Mouse (Mus musculus) T-helper 1 cell (primary cell): ENCODE data around the gene Exoc6b.

Experiments
- in situ Hi-C: fragments of 300-600 bp; cut with MboI, MseI; formaldehyde crosslinking; loops from one replicate; pipeline ENCODE4 v1.15.1; 2025; ENCODE audit warnings: high pct_unique_total_duplicates

Exoc6b gene

DNA sequence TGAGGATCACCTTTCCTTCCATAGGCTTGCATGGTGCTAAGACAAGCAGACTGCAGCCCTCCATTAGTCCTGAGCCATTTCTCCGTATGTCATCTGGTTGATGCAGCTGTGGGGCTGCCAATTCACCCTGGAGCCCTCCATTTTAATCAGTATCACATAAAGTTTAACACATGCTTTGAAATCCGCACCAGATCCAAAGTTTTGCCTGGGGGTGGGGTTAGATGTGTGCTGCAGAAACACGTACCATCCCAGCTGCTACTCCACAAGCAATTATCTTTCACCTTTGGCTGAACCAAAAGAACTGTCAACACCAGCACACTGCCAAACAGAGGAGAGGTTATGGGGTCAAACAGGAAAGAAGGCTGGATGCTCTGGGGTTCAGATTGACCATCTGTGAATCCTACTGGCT, 92.7 kb downstream of the Exoc6b start:
- in situ Hi-C loops: no loop called here

DNA sequence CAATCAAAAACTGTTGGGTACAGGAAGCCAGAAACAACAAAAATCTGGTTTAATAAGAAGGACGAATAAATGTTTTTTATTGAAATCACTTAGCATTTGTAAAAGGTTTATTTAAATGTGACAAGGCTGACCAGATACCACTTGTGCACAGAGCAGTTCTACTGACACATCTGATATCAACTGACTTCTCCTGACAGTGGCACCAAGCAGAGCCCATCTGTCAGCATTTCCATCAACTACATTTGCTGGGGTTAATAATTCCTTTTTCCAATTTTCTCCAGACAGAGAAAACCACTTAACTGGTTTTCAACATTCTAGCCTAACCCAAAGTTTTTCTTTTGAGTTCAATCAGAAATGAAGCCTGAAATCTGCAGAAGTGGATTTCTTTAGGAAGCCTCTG, 100.8 kb downstream of the Exoc6b start:
- in situ Hi-C loops: no loop called here

DNA sequence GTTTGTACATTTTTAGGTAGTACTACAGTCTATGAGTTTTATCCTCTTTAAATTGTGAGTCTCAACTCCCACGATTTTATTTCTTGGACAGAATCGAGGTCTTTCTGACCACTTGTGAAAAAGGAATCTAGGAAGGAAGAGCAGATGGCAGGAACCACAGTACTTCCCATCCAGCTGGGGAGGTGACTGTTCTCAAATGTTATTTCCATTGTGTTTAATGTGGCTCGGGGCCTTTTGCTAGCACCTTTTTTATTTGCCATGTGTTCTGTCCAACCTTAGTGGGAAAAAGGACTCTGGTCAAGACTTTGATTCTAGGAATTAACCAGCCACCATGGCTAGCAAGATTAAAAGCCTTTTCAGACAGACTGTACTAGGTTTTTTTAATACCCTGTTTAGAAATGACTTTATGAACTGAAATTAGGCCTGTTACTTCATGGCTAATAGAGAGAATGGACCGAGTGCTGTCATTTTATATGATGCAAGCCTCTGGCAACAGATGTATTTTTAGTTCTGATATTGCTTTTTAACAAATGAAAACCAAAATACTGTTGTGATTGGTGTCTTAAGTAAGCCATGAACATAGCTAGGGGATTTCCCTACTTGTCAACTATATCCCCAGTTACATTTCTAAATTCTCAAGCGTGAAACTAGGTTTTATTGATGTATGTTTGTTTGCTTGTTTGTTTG, 104.4 kb downstream of the Exoc6b start:
- in situ Hi-C loops: no loop called here

DNA sequence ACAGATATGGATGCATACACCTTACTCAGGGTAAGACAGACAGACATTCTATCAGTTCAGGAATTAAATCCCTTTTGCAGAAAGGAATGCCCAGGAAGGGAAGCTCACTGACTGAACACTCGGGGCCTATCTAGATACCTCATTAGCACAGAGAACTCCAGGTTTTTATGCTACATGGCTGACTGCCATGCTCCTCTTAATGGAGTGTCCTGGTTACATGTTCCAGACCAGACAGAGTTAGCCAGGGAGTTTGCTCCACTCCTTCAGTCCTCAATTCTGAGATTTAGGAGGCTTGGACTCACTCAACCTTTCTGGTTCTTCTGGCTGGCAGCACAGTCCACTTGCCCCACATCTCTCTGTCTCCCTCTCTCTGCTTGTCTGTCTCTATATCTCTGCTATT, 106.3 kb downstream of the Exoc6b start:
- in situ Hi-C loops: no loop called here

DNA sequence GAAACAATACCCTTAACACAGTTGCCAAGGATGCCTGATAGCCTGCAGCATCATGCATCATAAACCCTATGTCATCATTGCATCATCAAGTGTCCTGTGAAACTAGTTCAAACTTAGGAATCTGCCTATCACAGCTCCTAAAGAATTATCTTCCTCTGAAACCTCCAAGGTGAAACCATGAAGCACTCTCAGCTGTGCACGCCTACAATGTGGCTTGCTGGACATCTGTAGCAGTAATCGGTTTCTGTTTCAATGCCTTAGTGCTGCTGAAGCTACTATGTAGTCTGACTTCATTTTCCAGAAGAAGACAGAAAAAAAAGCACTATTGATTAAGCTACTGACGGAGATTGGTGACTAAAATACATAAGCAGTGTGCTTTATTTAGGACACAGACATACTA, 107.5 kb downstream of the Exoc6b start:
- in situ Hi-C loops: no loop called here

DNA sequence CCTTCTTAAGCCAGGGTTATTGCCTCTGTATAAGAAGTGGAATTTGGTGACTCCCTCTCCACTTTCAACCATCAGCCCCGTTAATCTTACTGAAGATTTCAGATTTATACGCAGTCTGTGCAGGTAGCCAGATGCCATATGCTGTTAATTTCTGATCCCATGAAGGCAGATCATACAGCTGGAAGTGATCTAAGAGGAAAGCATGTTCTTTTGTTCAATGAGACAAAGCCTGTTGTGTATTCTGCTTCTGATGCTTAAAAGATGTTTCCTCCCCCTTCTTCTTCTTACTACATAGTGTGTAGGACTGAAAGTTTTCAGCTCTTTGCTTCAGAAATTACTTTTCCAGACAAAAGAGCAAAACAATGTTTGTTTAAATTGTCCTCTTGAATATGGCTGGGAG, 109.8 kb downstream of the Exoc6b start:
- in situ Hi-C loops: no loop called here

DNA sequence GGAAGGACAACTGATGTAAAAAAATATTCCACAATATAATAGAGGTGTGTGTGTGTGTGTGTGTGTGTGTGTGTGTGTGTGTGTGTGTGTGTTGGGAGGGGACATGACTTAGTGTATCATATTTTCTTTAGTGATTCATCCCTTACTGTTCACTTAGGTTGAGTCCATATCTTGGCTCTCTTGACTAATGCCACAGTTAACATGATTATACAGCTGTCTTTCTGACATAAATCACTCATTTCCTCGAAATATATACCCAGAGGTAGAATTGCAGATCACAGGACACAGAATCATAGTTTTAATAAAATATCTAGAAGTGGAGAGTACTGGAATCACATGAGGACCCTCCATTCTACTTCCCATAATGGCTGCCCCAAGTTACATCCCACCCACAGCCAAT, 117.7 kb downstream of the Exoc6b start:
- in situ Hi-C loops: no loop called here

DNA sequence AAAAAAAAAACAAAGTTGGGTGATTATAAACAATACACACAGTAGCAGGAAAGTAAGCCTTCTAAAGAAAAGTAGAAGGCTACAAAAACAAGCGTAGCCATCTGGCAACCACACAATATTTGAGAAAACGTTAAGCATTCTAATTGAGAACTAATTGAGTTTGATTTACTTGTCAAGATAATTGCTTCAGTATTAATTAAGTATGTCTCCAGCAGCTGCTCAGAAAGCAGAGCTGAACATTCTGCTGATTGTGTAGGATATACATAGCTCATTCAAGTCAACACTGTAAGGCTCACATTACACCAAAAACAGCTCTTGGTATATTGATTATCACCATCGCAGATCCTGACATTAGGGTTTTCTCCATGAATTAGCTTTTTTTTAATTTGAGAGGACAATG, 122.7 kb downstream of the Exoc6b start:
- in situ Hi-C loops: no loop called here

DNA sequence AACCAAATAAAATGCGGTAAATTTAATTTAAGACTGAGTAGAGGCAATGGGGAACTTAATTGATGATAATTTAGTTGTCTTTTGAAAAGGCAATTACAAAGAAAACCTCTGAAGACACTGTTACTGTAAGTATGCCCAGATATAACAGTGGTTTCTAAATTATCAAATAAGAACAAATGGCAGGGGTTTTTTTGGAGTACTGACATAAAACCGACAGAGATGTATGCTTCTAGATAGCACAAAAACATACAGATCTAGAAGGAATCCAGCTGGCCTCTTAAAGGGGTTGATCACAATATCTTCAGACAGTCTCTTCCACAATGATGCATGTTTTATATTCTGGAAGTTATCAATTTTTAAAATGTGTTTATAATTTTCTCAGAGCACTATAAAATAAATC, 123.2 kb downstream of the Exoc6b start:
- in situ Hi-C loops: no loop called here

DNA sequence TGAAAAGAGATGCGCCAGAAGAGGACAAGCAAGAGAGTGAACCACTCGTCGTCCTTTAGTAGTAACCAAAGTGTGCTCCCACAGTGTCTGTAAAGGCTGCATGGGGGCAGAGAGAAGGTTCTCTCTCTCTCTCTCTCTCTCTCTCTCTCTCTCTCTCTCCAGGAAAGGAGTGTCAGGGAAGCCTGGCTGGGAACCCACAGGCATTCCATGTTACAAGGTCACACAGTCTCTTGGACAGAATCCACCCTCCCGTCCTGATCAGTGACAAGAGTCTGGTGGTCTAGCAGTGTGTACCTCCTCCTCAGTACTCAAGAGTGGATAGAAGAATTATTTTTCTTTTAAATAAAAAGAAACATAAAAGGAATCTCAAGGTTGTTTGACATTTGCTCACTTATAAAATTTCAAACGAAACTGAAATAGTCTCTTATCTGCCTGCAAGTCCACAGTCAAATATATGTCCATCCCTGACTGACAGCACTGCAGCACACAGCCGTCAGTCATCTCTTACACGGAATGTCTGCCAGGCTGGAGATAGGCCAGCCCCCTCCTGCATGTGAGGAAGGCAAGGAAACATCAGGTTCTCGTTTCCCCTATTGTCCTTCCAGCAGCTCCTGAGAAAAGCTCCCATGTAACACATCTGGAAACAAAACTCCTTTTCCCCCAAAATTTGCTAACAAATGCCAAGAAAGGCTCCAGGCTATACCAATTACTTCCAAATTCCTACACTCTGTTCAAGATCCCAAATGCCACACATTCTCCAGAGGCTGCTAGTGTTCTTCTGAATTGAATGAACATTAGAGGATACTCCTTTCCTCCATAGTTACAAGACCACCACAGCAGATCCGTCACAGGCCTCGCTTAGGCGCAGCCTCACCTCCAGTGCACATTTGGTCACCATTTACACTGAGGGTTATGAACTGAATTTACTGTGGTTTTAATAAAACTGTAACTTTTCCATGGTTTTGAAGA, 136.1 kb downstream of the Exoc6b start:
- in situ Hi-C loops: no loop called here

DNA sequence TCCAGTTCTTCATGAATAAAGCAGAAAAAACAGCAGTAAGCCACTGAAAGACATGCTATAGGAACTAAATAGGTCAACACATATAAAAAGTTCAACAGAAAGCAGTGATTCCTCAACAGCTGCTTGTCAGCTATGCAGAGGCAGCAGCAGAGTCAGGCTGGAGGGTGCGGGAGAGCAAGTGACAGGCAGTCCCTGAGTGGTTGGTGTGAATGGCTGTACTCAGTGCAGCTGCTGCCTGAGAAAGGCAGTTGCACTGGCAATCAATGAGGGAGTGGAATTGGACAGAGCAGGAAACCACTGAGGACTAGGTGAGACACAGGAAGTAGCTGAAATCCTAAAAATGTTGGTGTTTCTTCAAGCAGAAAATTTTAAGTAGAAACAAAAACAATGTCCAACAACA, 138.3 kb downstream of the Exoc6b start:
- in situ Hi-C loops: no loop called here

DNA sequence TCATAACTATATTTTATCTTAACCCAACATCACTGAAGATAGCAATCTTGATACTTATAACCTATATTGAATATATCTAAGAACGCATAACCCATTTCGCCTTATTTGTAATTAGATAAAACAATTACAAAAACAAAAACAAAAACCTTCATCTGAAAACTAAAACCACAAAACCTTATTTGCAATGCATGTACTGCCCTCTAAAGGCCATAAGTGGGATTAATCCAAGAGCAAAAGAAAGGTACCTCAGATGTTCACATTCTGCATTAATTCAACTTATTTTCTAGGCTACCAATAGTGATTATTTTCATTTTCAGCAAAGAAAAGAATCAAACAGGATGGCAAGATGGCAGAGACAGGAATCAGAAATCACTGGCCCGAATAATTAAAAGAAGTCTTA, 143.2 kb downstream of the Exoc6b start:
- in situ Hi-C loops: no loop called here

DNA sequence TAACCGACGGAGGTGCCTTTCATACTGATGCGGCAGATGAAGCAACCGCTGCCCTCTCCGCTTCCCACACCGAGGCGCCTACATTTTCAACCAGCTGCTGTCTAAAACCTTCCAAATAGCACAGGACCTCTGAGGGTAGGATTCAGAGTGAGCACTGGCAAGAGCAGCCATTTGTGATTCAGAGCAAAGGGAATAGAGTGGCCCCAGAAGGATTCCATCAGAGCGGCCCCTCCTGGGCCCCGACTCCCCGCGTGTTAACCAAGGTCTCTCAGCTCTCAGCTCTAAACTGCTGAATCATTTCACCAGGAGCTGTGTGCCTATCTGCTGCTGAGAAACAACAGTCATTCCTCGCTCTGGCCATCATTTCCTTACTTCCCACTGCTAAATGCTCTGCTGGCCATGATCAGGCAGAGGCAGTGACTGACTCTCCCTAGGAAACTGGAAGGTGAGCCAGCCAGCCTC, 145.5 kb downstream of the Exoc6b start:
- in situ Hi-C loops: no loop called here

DNA sequence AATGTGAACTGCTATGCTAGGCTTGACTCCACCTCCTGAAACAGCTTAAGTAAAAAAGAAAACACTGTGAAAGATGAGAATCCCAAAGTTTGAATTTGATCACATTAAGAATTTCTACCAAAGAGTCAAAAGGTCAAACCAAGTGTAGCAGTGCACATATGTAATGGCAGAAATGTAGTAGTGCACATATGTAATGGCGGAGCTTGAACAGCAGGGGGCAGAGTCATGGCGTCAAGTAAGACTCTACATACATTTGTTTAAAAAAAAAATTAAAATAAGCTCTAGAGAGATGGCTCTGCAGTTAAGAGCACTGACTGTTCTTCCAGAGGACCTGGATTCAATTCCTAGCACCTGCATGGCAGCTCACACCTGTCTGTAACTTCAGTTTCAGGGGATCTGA, 153.0 kb downstream of the Exoc6b start:
- in situ Hi-C loops: no loop called here

DNA sequence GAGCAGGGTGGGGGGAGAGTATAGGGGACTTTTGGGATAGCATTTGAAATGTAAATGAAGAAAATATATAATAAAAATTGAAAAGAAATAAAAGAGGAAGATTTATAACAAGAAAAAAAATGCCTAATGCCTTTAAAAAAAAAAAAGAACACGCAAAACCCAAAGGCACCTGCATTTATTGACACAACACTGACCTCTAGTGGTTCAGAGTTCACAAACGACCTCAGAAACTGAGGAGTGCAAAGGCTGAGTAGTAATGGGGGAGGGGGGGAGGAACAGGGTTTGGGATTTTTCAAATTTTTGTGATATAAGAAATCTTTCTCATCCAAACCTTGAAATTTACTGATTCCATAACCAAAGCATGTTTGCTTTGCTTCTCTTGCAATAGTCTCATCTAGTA, 156.9 kb downstream of the Exoc6b start:
- in situ Hi-C loops: loop anchor here (5.0 kb wide), 3 partner anchors 100 to 500 kb away; no protein-coding TSS in a partner anchor

DNA sequence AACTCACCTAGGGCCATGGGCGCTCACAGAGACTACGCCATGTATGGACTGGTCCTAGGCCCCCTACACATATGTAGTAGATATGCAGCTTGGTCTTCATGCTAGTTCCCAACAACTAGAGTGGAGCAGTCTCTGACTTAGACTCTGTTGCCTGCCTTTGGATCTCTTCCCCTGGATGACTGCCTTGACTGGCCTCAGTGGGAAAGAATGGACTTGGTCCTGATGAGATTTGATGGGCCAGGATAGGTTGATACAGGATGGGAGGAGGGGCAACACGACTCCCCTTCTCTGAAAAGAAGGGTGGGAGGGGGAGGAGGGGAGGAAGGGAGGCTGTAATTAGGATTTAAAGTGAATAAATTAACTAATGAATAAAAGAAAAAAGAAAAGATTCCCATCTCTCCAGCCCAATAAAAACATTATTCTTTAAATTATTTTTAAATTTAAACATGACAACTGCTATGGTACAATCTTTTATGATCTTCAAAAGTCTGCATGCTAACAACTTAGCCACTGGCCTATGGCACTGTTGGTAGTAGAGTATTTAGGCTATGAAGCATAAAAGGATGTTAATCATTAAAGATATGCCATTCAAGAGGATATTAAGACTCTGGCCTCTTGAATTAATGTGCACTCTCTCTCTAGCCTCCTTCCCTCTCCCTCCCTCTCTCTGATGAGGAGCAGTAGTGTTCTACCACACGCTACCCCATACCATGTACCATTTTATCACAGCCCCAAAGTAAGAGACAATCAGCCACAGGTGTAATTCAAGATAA, 170.1 kb downstream of the Exoc6b start:
- in situ Hi-C loops: no loop called here

DNA sequence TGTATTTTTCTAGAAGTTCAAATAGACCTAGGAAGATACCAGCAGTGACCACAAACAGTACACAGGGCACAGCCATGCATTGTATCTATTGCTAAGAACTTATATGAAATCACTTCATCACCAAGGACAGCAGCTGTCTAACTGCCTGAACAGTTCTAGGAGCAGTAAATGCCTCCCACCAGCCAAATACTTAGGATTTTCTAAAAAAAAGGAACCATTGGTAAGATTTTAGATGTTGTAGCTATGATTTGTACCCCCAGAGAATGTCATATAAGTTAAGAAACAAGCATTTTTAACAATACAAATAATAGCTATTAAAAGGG, 175.6 kb downstream of the Exoc6b start:
- in situ Hi-C loops: no loop called here

DNA sequence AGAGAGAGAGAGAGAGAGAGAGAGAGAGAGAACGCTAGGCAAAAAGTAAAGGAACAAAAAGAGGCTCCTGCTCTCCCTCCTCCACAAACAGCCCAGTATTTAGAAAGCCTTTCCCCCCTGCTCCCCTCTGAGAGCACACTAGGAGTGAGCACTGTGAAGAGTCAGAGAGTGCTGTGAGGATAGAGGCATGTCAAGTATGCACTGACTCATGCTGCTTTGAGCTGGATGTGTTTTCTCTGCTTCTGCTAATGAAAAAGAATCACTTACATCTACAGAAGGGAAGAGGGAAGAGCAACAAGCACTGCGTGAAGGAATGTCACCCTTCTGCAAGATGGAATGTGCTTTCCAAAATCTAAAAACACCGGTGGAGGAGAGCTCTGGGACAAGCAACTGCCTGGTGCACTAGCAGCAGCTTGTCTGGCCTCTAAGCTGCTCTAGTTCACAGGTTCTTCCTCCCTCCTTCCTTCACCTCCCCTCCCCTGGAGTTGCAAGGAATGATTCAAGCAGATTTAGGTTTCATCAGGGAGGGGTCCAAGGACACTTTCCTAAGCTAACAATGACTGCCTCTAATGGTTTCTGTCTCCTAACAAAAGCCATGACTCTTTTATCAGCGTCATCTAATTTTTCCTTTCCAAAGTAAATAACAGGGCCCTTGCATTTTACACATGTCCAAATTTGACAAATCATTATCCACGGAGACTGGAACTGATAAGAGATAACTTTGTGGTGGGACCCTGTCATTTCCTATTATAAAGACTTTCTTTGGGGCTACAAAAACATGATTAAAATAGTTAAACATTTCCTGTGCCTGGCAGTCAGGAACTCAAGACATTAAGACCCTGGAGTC, 176.2 kb downstream of the Exoc6b start:
- in situ Hi-C loops: no loop called here

DNA sequence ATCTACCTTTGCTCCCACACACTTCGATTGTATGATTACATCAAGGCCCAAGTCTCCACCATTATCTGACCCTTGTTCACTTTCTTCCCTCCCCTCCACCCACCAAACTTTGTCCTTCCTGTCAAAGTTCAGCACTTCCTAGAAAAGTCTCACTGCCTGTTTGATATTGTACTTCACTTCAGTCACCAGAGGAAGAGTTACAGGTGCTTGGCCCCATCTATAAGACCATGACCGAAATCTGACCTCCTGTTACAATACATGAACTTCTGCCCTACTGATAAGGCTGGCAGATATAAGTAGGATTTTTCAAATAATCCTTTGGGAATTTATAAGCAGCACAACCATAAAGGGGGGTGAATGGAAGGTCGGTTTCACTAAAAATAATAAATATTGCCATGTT, 182.8 kb downstream of the Exoc6b start:
- in situ Hi-C loops: no loop called here

DNA sequence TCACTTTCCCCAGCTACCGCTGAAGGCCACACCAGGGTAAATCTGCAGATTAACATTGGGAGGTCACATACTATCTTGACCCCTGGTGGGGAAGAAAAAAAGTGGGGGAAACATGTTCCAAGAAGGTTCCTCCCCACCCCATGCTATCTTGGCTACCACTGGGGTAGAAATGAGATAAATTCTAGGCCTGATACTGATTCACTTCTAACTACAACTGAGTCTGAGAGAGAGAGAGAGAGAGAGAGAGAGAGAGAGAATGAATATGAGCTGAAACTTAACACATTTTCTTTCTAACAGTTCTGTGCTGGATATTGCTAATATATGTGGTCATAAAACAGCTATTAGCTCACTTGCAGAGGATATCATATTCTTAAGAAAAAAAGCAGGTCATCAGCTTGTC, 184.2 kb downstream of the Exoc6b start:
- in situ Hi-C loops: no loop called here

DNA sequence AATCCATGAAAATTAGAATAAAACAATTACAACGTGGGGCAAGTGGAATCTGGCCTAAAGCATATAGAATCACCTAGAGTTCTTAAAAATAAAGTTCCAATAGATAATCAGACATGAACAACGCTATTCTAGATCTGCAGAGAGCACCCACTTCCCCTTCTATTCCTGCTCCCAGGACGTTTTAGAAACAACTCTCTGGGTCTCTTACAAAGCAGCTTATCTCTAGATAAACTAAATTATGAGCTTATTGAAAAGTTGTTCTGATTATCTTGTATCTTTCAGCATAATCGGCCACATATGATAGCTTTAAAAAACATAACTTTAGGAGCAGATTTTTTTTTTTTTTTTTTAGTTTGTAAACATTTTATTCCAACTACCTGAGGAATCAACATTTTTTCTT, 185.6 kb downstream of the Exoc6b start:
- in situ Hi-C loops: no loop called here
